Mouse (Mus musculus) retina, postnatal 7 days (tissue): Measurements from ENCODE around the gene Gm45021.

Experiments
- DNase-seq: peaks from one replicate; pipeline ENCODE4 v3.0.0-alpha.2; 2012; ENCODE audit warnings: low read depth, low spot score

Gene Gm45021

GRCm38 (mm10) chr6:48589194-48589750 is at the start of gene Gm45021:
TSS of gene Gm45021 (plus strand) at chr6:48589610.
- no peak for DNase-seq

DNA sequence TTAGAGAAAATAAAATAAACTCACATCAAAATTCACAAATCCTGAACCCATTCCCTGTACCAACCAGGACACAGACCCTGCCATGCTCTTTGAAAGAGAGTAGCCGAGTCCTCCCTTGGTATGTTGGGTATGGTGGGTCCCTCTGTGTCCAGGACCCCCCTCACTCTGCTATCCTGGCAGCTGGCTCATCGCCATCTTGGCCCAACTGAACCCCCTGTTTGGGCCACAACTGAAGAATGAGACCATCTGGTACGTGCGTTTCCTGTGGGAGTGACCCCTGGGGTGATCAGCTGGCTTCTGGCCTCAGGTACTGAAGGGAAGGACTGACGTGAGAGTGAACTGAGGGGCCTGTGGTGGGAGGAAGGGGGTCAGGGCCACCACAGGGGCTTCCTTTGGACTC is 49.5 kb upstream of the Gm45021 start:
- no peak for DNase-seq

- DNase-seq: no peak
These were observed 48.7 kb upstream of the Gm45021 start for GRCm38 (mm10) chr6:48540721-48541120.

GRCm38 (mm10) chr6:48541560-48542450 is 47.6 kb upstream of the Gm45021 start:
- no peak for DNase-seq

GRCm38 (mm10) chr6:48542631-48543030 is 46.8 kb upstream of the Gm45021 start:
- DNase-seq: no peak

- no peak for DNase-seq
These were observed 44.2 kb upstream of the Gm45021 start for GRCm38 (mm10) chr6:48545251-48545650.

GRCm38 (mm10) chr6:48546271-48546670 is 43.1 kb upstream of the Gm45021 start:
- DNase-seq: no peak

DNA sequence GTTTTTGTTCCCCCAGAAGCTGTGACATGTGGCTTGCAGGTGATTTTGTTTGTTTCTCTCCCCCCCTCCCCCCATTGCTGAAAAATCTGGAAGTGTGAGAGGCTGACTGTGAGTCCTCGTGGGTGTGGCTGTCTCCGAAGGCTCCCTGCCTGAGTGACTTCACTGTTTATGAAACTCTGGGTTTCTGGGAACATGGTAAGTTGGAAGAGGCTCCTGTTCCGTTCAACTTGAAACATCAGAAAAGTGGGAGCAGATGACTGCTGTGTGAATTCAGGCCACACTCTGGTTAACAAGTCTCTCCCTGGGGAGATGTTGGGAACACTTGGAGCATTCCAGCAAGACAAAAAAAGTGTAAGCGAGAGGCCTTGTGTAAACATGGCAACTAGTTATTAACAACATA is 42.6 kb upstream of the Gm45021 start:
- DNase-seq: no peak

DNA sequence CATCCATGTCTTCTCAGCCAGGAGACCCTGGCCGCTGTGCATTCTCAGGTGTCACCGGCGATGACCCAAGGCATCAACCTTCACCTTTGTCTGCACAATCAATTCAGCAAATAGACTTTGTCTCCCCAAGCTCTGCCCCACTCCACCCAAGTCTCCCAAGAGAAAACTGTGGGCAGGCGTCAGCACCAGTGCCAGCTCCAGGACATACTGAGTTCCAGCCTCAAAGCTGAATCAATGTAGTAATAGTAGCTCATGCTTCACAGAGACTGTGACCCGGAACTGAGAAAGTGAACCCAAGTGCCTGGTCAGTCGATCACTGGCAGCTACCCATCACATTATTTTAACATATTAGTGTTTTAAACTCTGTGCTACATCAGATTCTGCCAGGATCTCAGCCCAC is 41.1 kb upstream of the Gm45021 start:
- no peak for DNase-seq

- no peak for DNase-seq
These were observed 36.5 kb upstream of the Gm45021 start for GRCm38 (mm10) chr6:48552918-48553317.

DNA sequence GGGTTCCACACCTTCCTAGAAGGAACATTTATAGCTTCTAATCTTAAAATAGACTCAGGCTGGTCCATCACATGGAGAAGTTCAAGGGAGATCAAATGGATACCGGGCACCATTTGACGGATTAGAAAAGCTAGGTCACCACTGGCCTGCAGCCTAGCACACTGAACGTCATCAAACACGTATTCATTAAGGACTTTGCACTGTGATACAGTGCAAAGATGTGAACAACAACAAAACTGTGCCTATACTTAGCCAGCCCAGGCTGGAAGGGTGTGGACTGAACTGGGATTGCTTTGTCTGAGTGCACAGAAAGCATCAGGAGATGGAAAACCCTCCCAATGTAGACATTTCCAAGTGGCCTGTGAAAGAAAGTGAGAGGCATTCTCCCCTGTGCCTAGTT is 35.6 kb upstream of the Gm45021 start:
- no peak for DNase-seq

DNA sequence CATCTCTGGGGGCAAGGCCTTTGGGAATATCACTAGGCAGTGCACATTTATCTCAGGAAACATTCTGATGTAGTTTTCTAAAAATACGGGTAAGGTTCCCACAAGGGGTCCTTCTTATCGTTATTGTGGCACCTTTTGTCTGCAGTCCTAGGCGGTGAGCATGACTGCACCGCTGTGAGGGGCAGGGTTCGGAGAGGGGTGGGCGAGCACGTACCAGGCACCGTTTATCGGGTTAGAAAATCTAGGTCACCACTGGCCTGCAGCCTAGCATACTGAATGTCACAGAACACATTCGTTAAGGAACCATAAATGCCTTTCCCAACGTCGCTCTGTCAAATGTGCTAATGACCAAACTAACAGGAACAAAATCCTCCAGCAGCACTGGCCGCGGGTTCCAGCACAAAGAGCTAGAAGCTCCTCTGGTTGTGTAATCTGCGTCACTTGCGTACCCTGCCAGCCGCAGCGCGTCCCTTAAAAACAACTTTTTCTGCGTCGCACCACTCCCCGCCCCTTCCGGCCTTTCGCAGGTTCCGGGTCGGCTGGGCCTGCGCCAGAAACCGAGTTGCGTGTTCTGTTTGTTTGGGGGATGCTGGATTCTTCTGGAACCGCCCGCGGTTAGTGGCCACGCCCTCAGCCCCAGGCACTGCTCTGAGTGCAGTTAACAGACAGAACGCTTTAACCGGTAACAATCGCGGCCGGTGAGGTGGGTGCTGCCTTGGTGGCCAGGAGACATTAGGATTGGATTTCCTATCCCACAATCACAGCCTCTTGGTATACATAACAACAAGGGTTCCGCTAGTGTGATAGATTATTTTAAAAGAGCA is 34.9 kb upstream of the Gm45021 start, which contains the start of gene Lrrc61:
Gene Lrrc61, plus strand, starts transcription at position 517 of the 824 bp plus-strand sequence.
- DNase-seq: peak; percentile 80

DNA sequence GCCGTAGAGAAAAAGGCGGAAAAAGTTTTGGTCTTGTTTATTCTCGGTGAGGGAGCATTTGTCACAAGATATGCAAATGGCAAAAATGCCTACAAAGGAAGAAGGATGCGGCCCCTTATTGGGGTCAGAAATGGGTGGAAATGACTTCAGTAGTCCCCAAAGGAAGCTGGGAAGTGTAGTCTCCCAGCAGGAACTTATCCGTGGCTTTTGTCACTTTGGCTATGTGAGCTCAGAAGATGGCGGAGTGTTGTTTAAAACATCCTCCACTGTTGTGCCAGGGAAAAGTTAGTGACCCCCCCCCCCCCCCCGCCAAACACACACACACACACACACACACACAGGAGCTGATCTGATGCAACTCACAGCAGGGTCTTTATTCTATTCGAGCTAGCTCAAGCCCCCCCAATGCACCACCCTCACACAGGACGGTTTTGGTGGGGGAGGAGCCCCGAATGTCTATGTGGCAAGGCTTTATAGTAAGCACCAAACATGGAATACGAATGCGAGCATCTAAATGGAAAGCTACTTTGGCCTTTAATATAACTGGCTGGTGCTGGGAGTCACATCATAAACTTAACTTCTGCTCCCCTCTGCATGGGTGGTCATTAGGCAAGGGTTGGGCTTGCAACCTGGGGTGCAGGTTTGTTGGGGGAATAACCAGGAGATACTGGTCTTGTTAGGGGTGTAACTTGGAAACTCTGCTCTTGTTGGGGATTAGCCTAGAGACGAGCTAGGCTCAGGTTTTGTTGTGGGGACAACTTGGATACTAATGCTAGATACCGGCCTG is 34.1 kb upstream of the Gm45021 start:
- no peak for DNase-seq

GRCm38 (mm10) chr6:48555956-48556355 is 33.5 kb upstream of the Gm45021 start:
- DNase-seq: no peak

DNA sequence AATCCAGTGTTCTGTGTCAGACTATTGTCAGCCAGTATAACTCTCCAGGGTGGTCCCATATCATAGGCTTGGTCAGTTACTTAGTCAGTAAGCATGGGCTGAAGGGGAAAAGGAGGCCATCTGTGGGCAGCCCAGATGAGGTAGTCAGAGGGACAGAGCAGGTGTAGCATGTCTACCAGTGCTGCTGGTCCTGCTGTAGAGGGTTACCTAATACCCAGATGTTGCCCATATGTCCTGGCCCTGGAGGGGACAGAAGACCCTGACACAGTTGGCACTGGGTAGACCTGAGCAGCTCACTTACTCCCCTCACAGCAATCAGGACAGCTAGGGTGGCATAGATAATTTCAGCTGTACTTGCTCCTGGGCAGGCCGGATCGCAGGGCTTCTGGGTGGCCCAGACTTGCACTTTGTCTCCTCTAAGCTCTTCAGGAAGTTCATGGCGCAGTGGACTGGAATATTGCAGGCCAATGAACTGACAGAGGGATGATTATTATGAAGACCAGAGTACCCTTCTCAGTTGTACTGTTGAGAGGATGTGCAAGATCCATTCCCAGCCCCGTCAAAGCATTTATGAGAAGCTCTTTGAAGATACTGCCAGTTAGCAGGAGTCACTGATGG is 23.6 kb upstream of the Gm45021 start:
- DNase-seq: no peak

DNA sequence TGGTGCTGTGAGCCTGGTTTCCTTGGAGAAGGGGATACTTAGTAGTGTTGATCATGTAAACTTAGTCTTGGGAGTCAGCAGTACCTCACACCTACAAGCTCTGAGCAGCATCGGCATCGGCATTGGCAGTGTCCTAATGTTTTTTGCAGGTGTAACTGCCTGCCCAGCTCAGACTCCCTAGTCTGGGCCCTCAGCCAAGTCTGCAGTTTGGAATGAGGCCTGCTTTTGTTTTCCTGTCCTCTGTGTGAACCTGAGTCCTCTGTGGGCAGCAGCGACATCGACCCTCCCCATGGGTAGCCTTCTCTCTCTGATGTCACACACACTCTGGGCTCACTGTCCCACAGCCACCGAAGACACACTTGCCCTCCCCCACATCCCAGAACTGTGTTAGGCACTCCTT is 23.1 kb upstream of the Gm45021 start:
- DNase-seq: no peak

DNA sequence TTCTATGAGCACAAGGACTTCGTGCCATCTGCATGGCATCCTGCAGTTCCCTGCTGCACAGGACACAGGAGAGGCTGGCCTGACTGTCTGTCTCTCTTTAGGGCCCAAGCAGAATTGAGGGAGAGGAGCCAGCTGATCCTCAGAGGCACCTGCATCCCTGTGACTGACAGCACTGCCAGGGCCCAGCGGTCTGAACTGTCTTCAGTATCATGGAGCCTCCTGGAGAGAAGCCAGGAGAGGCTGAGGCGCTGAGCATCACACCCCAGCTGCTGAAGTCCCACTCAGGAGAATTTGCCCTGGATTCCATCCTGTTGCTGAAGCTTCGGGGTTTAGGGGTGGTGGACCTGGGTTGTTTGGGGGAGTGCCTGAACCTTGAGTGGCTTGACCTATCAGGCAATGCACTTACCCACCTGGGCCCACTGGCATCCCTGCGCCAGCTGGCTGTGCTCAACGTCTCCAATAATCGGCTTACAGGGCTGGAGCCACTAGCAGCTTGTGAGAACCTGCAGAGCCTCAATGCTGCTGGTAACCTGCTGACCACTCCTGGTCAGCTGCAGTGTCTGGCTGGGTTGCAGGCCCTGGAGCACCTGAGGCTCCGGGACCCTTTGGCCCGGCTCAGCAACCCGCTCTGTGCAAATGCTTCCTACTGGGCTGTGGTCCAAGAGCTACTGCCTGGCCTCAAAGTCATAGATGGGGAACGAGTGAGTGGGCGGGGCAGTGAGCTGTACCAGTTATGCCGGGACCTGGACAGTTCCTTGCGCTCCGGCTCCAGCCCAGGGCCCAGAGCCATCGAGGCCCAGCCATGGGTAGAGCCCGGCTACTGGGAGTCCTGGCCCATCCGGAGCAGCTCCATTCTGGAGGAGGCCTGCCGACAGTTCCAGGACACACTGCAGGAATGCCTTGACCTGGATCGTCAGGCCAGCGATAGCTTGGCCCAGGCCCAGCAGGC is 21.1 kb upstream of the Gm45021 start:
- DNase-seq: peak; percentile 66

DNA sequence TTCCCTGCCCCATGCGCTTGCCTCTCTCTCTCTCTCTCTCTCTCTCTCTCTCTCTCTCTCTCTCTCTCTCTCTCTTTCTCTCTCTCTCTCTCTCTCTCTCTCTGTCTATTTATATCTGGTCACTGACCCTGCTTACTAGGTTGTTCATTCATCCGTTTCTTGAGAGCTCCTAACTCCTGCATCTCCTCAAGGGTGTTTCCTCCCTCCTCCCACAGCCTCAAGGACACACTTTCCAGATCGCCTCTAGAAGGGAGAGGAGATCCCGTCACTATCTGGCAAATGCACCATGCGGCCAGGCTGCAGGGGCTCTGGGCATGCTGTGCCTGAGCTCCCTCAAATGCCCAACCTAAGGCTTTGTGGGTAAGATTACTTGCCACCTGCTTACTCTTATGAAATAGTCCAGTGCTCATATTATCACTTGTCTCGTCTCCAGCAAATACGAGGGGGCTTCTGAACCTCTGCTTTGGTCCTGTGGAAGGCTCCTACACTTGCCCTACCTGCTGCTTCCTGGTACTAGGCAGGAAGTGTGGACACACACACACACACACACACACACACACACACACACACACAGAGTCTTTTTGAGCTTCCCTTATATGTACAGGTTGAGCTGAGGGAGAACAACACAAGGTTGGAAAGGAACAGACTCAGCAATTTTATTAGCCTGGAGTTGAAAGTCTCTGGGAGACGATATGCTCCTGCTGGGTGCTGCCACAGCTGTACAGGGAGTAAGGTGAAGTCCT is 20.2 kb upstream of the Gm45021 start:
- no peak for DNase-seq

GRCm38 (mm10) chr6:48572014-48572413 is 17.4 kb upstream of the Gm45021 start:
- DNase-seq: no peak
